ENCODE assay signal across 8 mouse cellular contexts in the genomic region with DNA sequence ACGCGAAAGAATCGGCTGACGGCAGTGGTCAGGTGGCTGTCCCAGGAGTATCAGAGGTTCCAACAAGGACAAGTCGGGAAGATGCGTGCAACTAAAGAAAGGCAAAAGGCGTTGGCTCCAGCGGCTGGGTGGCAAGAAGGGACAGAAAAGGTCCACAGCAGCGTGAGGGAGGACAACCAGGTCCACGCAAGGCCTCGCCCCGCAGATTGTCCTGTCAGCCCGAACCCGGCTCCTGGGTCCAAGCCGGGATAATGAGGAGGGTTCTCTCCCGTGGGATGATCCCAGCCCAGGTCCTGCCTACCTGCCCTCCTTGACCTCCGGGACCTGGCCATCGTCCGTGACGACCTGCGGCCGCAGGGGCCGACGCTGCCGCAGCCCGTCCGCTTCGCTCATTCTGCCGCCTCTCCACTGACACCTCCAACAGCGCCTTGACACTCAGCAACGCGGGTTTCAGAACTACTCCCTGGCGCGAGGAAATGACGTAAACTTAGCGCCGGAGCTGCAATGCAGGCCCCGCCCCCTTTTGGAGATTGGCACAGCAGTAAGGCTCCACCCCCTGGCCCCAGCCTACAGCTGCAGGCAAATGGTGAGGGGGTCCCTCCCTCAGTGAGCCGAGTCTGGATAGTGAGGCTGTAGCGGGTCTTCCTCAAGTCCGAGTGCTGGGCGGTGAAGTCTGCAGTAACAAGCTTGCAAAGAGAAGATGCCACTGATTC. TPM values are rescaled to one million over a fixed set of nuclear protein-coding genes. Genes with fewer than 3 reads are reported as not detected.
DNase-seq lines count a peak whose midpoint lies in the region; ATAC-seq lines count a peak whose summit lies in the region.

A gene (minus strand): TSS at position 481 of the 713 bp plus-strand sequence.

- peak within 1 kb of the TSS; percentile 68 for H3K4me2 ChIP-seq in hindbrain, embryonic 15.5 days

- peak within 1 kb of the TSS; percentile 68 for H3K27ac ChIP-seq in hindbrain, embryonic 15.5 days (replicated peaks)

- H3K9me3 ChIP-seq in hindbrain, embryonic 15.5 days: no peaks in the 10 kb centered on the region

- no peaks in the 10 kb centered on the region for H3K27me3 ChIP-seq in hindbrain, embryonic 15.5 days

- peak within 1 kb of the TSS; percentile 84 for H3K9ac ChIP-seq in hindbrain, embryonic 15.5 days

- peaks cover 17% of the 10 kb centered on the region for H3K4me1 ChIP-seq in hindbrain, embryonic 15.5 days (replicated peaks)

- H3K36me3 ChIP-seq in hindbrain, embryonic 15.5 days: no peaks in the 10 kb centered on the region

- H3K4me3 ChIP-seq in hindbrain, embryonic 15.5 days: peak within 1 kb of the TSS; percentile 85

- peak; percentile 98 for ATAC-seq in hindbrain, embryonic 15.5 days (ENCODE audit: low FRiP score, low read depth)

- DNase-seq in R1 (ENCODE audit: low read depth, low spot score): peak; percentile 98
- peak; percentile 97 to 99 for DNase-seq in cerebellum, postnatal 25 days
- peak; percentile 97 to 98 for DNase-seq in frontal cortex, postnatal 36 days (ENCODE audit: low spot score in 2 of 2)
- DNase-seq in left cerebral cortex, adult 11 months (ENCODE audit: low spot score): peak; percentile 92
- peak; percentile 96 to 98 for DNase-seq in lung, postnatal 4 days
- peak; percentile 92 for DNase-seq in retina, postnatal 7 days (ENCODE audit: low read depth, low spot score)
- DNase-seq in urinary bladder, adult 2 months (ENCODE audit: low spot score): peak; percentile 82

- under 1% methylated on average over 42 of the region's 42 CpGs for WGBS in hindbrain, embryonic 15.5 days

RNA-seq across cellular contexts. Expression of the gene that starts here (rescaled TPM):
- 40.3 and 43.5 TPM in 2 replicates for polyA plus RNA-seq in hindbrain, embryonic 15.5 days (2015; fragmentation: Nextera tagmentation; extraction: Ambion mirVana)
- polyA plus RNA-seq in urinary bladder, adult 2 months (2012; rRNA removed): 37.1 and 44.4 TPM in 2 replicates

Comparison
In these comparisons a context has a peak if more than half of its experiments do, and no peak if none do; other contexts are left out.
1. Peak in every context shown above with its lines: DNase-seq, ATAC-seq, H3K4me3 ChIP-seq and H3K27ac ChIP-seq.